Mouse (Mus musculus) monocyte, adult 2 months (primary cell): ENCODE data around the gene Vmn1r139.
"Not testable (repeated sequence)": the region's sequence is repeated elsewhere in the genome, so short reads cannot be mapped to it uniquely, and the experiment has no call there.

ENCODE experiments used
- DNase-seq, 2 experiments: peaks; one replicate each; pipeline ENCODE4 v3.0.0; 2022; ENCODE audit warnings: low spot score in 2 of 2, low read depth in 1 of 2

Vmn1r139 gene

GRCm38 (mm10) chr7:22068757-22069156 lies at the start of gene Vmn1r139:
Gene Vmn1r139 (plus strand): TSS chr7:22069057.
- DNase-seq: not testable (repeated sequence)

- not testable (repeated sequence) for DNase-seq
These were observed 40.1 kb upstream of the Vmn1r139 start, which contains the start of gene Vmn1r138 for GRCm38 (mm10) chr7:22028797-22029196. Gene Vmn1r138 (minus strand): TSS chr7:22028897.

- DNase-seq: not testable (repeated sequence)
These were observed 12.7 kb upstream of the Vmn1r139 start, which contains the start of gene Gm6176 for GRCm38 (mm10) chr7:22056205-22056604. Gene Gm6176 (minus strand): TSS chr7:22056305.

GRCm38 (mm10) chr7:22118145-22118544 lies 49.3 kb downstream of the Vmn1r139 start, which contains the start of gene Gm16451:
Gene Gm16451 (minus strand): TSS chr7:22118245.
- DNase-seq: not testable (repeated sequence)

GRCm38 (mm10) chr7:22134641-22135040 lies 65.8 kb downstream of the Vmn1r139 start, which contains the start of gene Gm10666:
Gene Gm10666 (minus strand): TSS chr7:22134741.
- DNase-seq: not testable (repeated sequence)
